Mouse (Mus musculus) limb, embryonic 10.5 days (tissue): ENCODE results near the gene Cenpv. TPM values are rescaled to one million over a fixed set of nuclear protein-coding genes. Genes with fewer than 3 reads are reported as not detected.

Source experiments
- DNase-seq: peaks from one replicate; pipeline ENCODE4 v3.0.0-alpha.2; 2017; ENCODE audit warnings: low spot score
- H3K27ac ChIP-seq: fragments of 300-500 bp; sonication (generic); 2 replicates; pipeline ENCODE4 v1.5.1; 2016; ENCODE audit warnings: mild to moderate bottlenecking
- H3K27me3 ChIP-seq: fragments of 300-500 bp; sonication (generic); 2 replicates; pipeline ENCODE4 v1.6.1; 2016; ENCODE audit warnings: low read depth, mild to moderate bottlenecking; ENCODE audit not compliant: poor library complexity, severe bottlenecking
- H3K36me3 ChIP-seq: fragments of 300-500 bp; sonication (generic); 2 replicates; pipeline ENCODE4 v1.6.1; 2016; ENCODE audit warnings: mild to moderate bottlenecking, moderate library complexity
- H3K4me1 ChIP-seq: fragments of 300-500 bp; sonication (generic); 2 replicates; pipeline ENCODE4 v1.6.1; 2016
- H3K4me3 ChIP-seq: fragments of 300-500 bp; sonication (generic); 2 replicates; pipeline ENCODE4 v1.5.1; 2016; ENCODE audit warnings: mild to moderate bottlenecking, moderate library complexity
- H3K9me3 ChIP-seq: fragments of 300-500 bp; sonication (generic); replicated peaks from 2 replicates; pipeline ENCODE4 v1.6.1; 2016; ENCODE audit warnings: mild to moderate bottlenecking
- WGBS: fragments of 180-500 bp; shearing (Covaris S2); methylation state at CpG from one replicate; pipeline ENCODE4 v1.1.7; 2016; 5-methylcytosine and 5-hydroxymethylcytosine counted together
- polyA plus RNA-seq: library from polyadenylated mRNA; unstranded; fragments of >200 nt; fragmentation: Nextera tagmentation; extraction: Ambion mirVana; gene quantifications from 2 replicates; pipeline ENCODE4 v1.2.1, GENCODE M21; 2016

The Cenpv gene
- polyA plus RNA-seq, 1 experiment from 2014 or later, result 42.2 TPM

- Histone ChIP-seq H3K36me3 (no peaks in the 10 kb centered on the region), H3K4me3 (no peak overlapping the region), H3K27ac (no peak overlapping the region), H3K4me1 (peaks cover 12% of the 10 kb centered on the region), H3K9me3 (no peaks in the 10 kb centered on the region), H3K27me3 (no peaks in the 10 kb centered on the region)
- WGBS, result 97% methylated on average over 10 of the region's 10 CpGs
- DNase-seq, result no peak
Measured at GRCm38 (mm10) chr11:62487540-62488350, 51.3 kb downstream of the Cenpv start.

GRCm38 (mm10) chr11:62486949-62487348, 52.1 kb downstream of the Cenpv start:
- no peak for DNase-seq
- Histone ChIP-seq H3K36me3 (no peaks in the 10 kb centered on the region), H3K4me3 (no peak overlapping the region), H3K4me1 (peaks cover 12% of the 10 kb centered on the region), H3K27me3 (no peaks in the 10 kb centered on the region), H3K27ac (no peak overlapping the region), H3K9me3 (no peaks in the 10 kb centered on the region)
- 92% methylated on average over 1 of the region's 1 CpGs for WGBS

GRCm38 (mm10) chr11:62479581-62479980, 59.5 kb downstream of the Cenpv start:
- Histone ChIP-seq H3K27ac (no peak overlapping the region), H3K4me3 (no peak overlapping the region), H3K27me3 (no peaks in the 10 kb centered on the region), H3K4me1 (peaks cover 2% of the 10 kb centered on the region; the same call in 1 of the 2 replicates), H3K9me3 (no peaks in the 10 kb centered on the region), H3K36me3 (no peaks in the 10 kb centered on the region)
- WGBS, result 91% methylated on average over 5 of the region's 5 CpGs
- DNase-seq, result no peak

- H3K4me3 ChIP-seq, result no peak overlapping the region
- H3K36me3 ChIP-seq, result no peaks in the 10 kb centered on the region
- DNase-seq, result no peak
- H3K27ac ChIP-seq, result no peak overlapping the region
- H3K9me3 ChIP-seq, result no peaks in the 10 kb centered on the region
- no peaks in the 10 kb centered on the region for H3K4me1 ChIP-seq
- 85% methylated on average over 6 of the region's 6 CpGs for WGBS
- no peaks in the 10 kb centered on the region for H3K27me3 ChIP-seq
Measured at GRCm38 (mm10) chr11:62478931-62479330, 60.1 kb downstream of the Cenpv start.

- no peak overlapping the region for H3K4me3 ChIP-seq
- H3K9me3 ChIP-seq, result no peaks in the 10 kb centered on the region
- H3K4me1 ChIP-seq, result no peaks in the 10 kb centered on the region
- WGBS, result 95% methylated on average over 4 of the region's 4 CpGs
- DNase-seq, result no peak
- H3K36me3 ChIP-seq, result no peaks in the 10 kb centered on the region
- no peak overlapping the region for H3K27ac ChIP-seq
- H3K27me3 ChIP-seq, result no peaks in the 10 kb centered on the region
Measured at GRCm38 (mm10) chr11:62476156-62476555, 62.9 kb downstream of the Cenpv start.

Other genes with a start within 250 kb of the Cenpv start
- 13.5 and 13.9 TPM in 2 replicates for gene Pigl, start 80.8 kb downstream of the Cenpv start, polyA plus RNA-seq
- gene Ncor1, start 80.7 kb downstream of the Cenpv start, polyA plus RNA-seq, result 127 and 144 TPM in 2 replicates
- gene Ubb, start 11.9 kb upstream of the Cenpv start, polyA plus RNA-seq, result 3,627 and 3,653 TPM in 2 replicates
- gene Trpv2, start 35.2 kb upstream of the Cenpv start, polyA plus RNA-seq, result 0.55 and 0.87 TPM in 2 replicates
- gene Lrrc75a, start 109.3 kb upstream of the Cenpv start, polyA plus RNA-seq, result 15.7 and 17.3 TPM in 2 replicates
- 45.5 and 52.5 TPM in 2 replicates for gene Mmgt2, start 109.4 kb upstream of the Cenpv start, polyA plus RNA-seq
- gene Zfp287, start 192.6 kb upstream of the Cenpv start, polyA plus RNA-seq, result 11.8 and 15.7 TPM in 2 replicates
- not detected in 2 replicates for gene Gm10428, start 213.8 kb upstream of the Cenpv start, polyA plus RNA-seq